Mouse (Mus musculus): ENCODE measurements around the gene Gm49368. TPM values are rescaled to one million over a fixed set of nuclear protein-coding genes. Genes with fewer than 3 reads are reported as not detected.

The Gm49368 gene
- polyA plus RNA-seq, 1 experiment from 2014 or later = not detected

DNA sequence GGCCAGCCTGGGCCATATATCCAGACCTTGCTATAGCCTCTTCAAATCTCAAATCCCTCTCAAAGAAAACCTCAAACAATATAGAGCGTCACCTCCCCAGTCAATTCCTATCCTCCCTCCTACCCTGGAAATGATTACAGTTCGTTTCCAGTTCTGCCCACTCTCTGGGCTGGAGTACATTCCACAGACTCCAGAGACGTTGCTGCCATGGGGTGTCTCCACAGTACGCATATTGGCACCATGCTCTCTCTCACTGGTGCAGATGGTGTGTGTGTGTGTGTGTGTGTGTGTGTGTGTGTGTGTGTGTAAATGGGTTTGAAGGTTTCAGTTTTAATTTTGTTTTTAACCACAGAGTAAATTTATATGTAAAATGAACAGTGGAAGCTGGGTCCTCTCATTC lies 42.8 kb downstream of the Gm49368 start:
- Histone ChIP-seq H3K4me3 (ENCODE audit: low read depth, low read length) (no peak overlapping the region), H3K4me1 (ENCODE audit: control insufficient read depth, insufficient read depth, low read length) (no peaks in the 10 kb centered on the region), H3K4me2 (no peak overlapping the region), H3K27me3 (ENCODE audit: control insufficient read depth, insufficient read depth, low read length) (no peaks in the 10 kb centered on the region), H3K9ac (ENCODE audit: low read depth, low read length) (no peak overlapping the region), H3K27ac (ENCODE audit: low read depth, low read length) (no peak overlapping the region), H3K36me3 (ENCODE audit: control insufficient read depth, insufficient read depth, low read length) (no peaks in the 10 kb centered on the region), H3K9me3 (replicated peaks; ENCODE audit: control insufficient read depth, low read length) (no peaks in the 10 kb centered on the region)
- no peak for ATAC-seq (replicated peaks; ENCODE audit: insufficient number of reproducible peaks, low FRiP score, low TSS enrichment)
- 50% methylated on average over 4 of the region's 4 CpGs for WGBS (ENCODE audit: insufficient replicate concordance)

DNA sequence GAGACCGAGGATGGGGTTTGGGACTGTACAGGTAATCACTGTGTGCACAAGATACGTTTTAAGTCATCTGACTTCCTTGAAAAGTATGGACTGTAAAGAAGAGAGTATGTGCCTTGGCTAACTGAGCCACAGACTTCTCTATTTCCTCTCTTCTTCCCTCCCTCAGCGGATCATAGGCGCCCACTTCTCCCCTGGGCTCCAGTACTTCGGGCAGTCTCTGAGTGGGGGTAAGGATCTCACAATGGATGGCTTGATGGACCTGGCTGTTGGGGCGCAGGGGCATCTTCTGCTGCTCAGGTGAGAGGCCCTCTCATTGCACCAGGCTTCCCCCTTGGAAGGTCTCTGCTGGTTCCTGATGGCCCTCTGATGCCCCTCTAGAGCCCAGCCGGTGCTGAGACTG lies 45.0 kb downstream of the Gm49368 start:
- no peak overlapping the region for H3K27ac ChIP-seq (ENCODE audit: low read depth, low read length)
- H3K4me2 ChIP-seq = no peak overlapping the region
- no peak overlapping the region for H3K4me3 ChIP-seq (ENCODE audit: low read depth, low read length)
- H3K9ac ChIP-seq (ENCODE audit: low read depth, low read length) = no peak overlapping the region
- H3K27me3 ChIP-seq (ENCODE audit: control insufficient read depth, insufficient read depth, low read length) = no peaks in the 10 kb centered on the region
- H3K4me1 ChIP-seq (ENCODE audit: control insufficient read depth, insufficient read depth, low read length) = no peaks in the 10 kb centered on the region
- ATAC-seq (replicated peaks; ENCODE audit: insufficient number of reproducible peaks, low FRiP score, low TSS enrichment) = no peak
- H3K36me3 ChIP-seq (ENCODE audit: control insufficient read depth, insufficient read depth, low read length) = no peaks in the 10 kb centered on the region
- no peaks in the 10 kb centered on the region for H3K9me3 ChIP-seq (replicated peaks; ENCODE audit: control insufficient read depth, low read length)
- 80% methylated on average over 7 of the region's 7 CpGs for WGBS (ENCODE audit: insufficient replicate concordance)

GRCm38 (mm10) chr7:128110314-128110713 lies 47.8 kb downstream of the Gm49368 start:
- H3K9me3 ChIP-seq (replicated peaks; ENCODE audit: control insufficient read depth, low read length) = no peaks in the 10 kb centered on the region
- no peaks in the 10 kb centered on the region for H3K27me3 ChIP-seq (ENCODE audit: control insufficient read depth, insufficient read depth, low read length)
- no peak overlapping the region for H3K27ac ChIP-seq (ENCODE audit: low read depth, low read length)
- no peak for ATAC-seq (replicated peaks; ENCODE audit: insufficient number of reproducible peaks, low FRiP score, low TSS enrichment)
- no peak overlapping the region for H3K9ac ChIP-seq (ENCODE audit: low read depth, low read length)
- H3K4me3 ChIP-seq (ENCODE audit: low read depth, low read length) = no peak overlapping the region
- H3K4me1 ChIP-seq (ENCODE audit: control insufficient read depth, insufficient read depth, low read length) = no peaks in the 10 kb centered on the region
- H3K4me2 ChIP-seq = no peak overlapping the region
- 55% methylated on average over 2 of the region's 2 CpGs for WGBS (ENCODE audit: insufficient replicate concordance)
- no peaks in the 10 kb centered on the region for H3K36me3 ChIP-seq (ENCODE audit: control insufficient read depth, insufficient read depth, low read length)

DNA sequence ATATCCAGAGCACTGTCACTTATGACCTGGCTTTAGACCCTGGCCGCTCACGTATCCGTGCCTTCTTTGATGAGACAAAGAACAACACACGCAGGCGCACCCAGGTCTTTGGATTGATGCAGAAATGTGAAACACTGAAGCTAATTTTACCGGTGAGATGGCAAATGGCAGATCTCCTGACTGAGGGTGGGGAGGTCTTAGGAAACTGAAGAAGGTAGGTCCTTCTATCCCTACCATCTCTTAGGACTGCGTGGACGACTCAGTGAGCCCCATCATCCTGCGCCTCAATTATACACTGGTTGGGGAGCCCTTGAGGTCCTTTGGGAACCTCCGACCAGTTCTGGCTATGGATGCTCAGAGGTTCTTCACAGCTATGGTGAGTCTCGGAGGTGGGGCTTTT lies 49.6 kb downstream of the Gm49368 start:
- 82% methylated on average over 11 of the region's 11 CpGs for WGBS (ENCODE audit: insufficient replicate concordance)
- no peaks in the 10 kb centered on the region for H3K4me1 ChIP-seq (ENCODE audit: control insufficient read depth, insufficient read depth, low read length)
- H3K4me2 ChIP-seq = no peak overlapping the region
- no peak overlapping the region for H3K4me3 ChIP-seq (ENCODE audit: low read depth, low read length)
- no peaks in the 10 kb centered on the region for H3K9me3 ChIP-seq (replicated peaks; ENCODE audit: control insufficient read depth, low read length)
- no peaks in the 10 kb centered on the region for H3K36me3 ChIP-seq (ENCODE audit: control insufficient read depth, insufficient read depth, low read length)
- no peak overlapping the region for H3K27ac ChIP-seq (ENCODE audit: low read depth, low read length)
- no peaks in the 10 kb centered on the region for H3K27me3 ChIP-seq (ENCODE audit: control insufficient read depth, insufficient read depth, low read length)
- ATAC-seq (replicated peaks; ENCODE audit: insufficient number of reproducible peaks, low FRiP score, low TSS enrichment) = no peak
- no peak overlapping the region for H3K9ac ChIP-seq (ENCODE audit: low read depth, low read length)

GRCm38 (mm10) chr7:128114371-128115105 lies 52.1 kb downstream of the Gm49368 start:
- Histone ChIP-seq H3K27ac (ENCODE audit: low read depth, low read length) (no peak overlapping the region), H3K9me3 (replicated peaks; ENCODE audit: control insufficient read depth, low read length) (no peaks in the 10 kb centered on the region), H3K36me3 (ENCODE audit: control insufficient read depth, insufficient read depth, low read length) (no peaks in the 10 kb centered on the region), H3K4me2 (no peak overlapping the region), H3K9ac (ENCODE audit: low read depth, low read length) (no peak overlapping the region), H3K27me3 (ENCODE audit: control insufficient read depth, insufficient read depth, low read length) (no peaks in the 10 kb centered on the region), H3K4me1 (ENCODE audit: control insufficient read depth, insufficient read depth, low read length) (no peaks in the 10 kb centered on the region), H3K4me3 (ENCODE audit: low read depth, low read length) (no peak overlapping the region)
- ATAC-seq (replicated peaks; ENCODE audit: insufficient number of reproducible peaks, low FRiP score, low TSS enrichment) = no peak
- 90% methylated on average over 11 of the region's 11 CpGs for WGBS (ENCODE audit: insufficient replicate concordance)

DNA sequence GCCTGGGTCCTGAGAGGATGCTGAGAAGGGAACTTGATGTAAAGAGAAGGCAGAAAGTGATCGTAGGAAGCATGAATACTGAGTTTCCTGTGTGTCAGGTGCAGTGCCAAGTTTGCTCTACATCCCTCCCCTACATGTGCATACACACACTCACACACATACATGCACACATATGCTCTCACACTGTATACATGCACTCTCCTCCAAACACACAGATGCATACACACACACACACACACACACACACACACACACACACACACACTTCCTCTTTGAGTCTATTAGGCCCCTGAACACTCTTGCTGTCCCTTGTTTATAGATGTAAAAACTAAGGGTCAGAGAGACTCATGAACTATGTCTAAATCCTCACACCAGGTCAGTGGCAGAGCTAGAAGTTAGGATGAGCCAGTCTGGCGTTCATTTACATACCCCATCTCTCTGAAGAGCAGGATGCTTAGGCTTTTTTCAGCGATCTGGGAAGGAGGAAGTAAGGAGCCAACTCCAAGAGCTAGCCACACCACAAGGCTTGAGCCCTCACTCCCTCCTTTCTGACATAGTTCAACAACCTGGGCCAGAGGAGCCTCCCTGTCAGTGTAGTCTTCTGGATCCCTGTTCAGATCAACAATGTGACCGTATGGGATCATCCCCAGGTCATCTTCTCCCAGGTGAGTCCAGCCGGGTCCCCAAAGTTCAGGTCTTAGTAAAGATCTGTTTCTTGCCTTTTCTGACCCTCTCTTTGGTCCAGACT lies 52.9 kb downstream of the Gm49368 start:
- no peaks in the 10 kb centered on the region for H3K27me3 ChIP-seq (ENCODE audit: control insufficient read depth, insufficient read depth, low read length)

GRCm38 (mm10) chr7:128116396-128116795 lies 53.9 kb downstream of the Gm49368 start:
- ATAC-seq (replicated peaks; ENCODE audit: insufficient number of reproducible peaks, low FRiP score, low TSS enrichment) = no peak
- WGBS (ENCODE audit: insufficient replicate concordance) = 89% methylated on average over 5 of the region's 5 CpGs

More for the DNA sequence above, 52.9 kb downstream of the Gm49368 start:
- no peak overlapping the region for H3K4me3 ChIP-seq (ENCODE audit: low read depth, low read length)
- H3K27ac ChIP-seq (ENCODE audit: low read depth, low read length) = no peak overlapping the region
- H3K4me1 ChIP-seq (ENCODE audit: control insufficient read depth, insufficient read depth, low read length) = no peaks in the 10 kb centered on the region
- ATAC-seq (replicated peaks; ENCODE audit: insufficient number of reproducible peaks, low FRiP score, low TSS enrichment) = no peak
- H3K9ac ChIP-seq (ENCODE audit: low read depth, low read length) = no peak overlapping the region
- H3K9me3 ChIP-seq (replicated peaks; ENCODE audit: control insufficient read depth, low read length) = no peaks in the 10 kb centered on the region
- 69% methylated on average over 5 of the region's 5 CpGs for WGBS (ENCODE audit: insufficient replicate concordance)
- H3K4me2 ChIP-seq = no peak overlapping the region
- no peaks in the 10 kb centered on the region for H3K36me3 ChIP-seq (ENCODE audit: control insufficient read depth, insufficient read depth, low read length)

DNA sequence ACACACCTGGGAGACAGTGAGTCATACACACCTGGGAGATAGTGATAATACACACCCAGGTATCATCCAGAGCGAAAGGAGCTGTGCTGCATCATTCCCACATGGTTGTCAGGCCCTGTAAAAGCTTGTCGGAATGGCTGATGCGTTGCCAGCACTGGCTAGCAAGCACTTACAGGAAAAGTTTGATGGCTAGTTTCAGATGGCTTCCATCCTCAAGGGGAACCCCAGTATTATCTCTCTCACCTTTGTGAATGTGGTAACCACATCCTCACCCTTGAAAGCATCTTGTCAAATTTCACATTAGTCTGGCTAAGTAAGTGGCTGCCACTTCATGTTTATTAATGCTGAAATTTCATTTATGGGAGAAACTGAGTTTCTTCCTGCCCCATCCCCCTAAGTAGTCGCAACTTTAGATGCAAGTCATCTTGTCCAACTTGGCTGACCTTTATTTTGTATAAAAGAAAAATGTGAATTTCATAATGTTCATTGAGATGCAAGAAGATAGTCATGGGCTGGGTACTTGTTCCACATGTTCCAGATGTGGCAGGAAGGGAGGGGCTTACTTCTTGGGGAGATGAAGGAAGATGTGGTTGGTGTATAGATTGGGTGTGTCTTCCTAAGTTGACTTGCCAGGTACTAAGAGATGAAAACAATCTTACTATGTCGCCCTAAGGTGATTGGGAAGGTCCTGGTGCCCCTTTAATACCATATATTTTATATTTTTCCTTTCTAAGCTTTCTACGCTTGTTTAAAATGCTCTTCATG lies 57.4 kb downstream of the Gm49368 start:
- Histone ChIP-seq H3K4me2 (no peak overlapping the region), H3K27ac (ENCODE audit: low read depth, low read length) (no peak overlapping the region), H3K36me3 (ENCODE audit: control insufficient read depth, insufficient read depth, low read length) (no peaks in the 10 kb centered on the region), H3K9me3 (replicated peaks; ENCODE audit: control insufficient read depth, low read length) (no peaks in the 10 kb centered on the region), H3K4me1 (ENCODE audit: control insufficient read depth, insufficient read depth, low read length) (no peaks in the 10 kb centered on the region), H3K27me3 (ENCODE audit: control insufficient read depth, insufficient read depth, low read length) (no peaks in the 10 kb centered on the region), H3K4me3 (ENCODE audit: low read depth, low read length) (no peak overlapping the region), H3K9ac (ENCODE audit: low read depth, low read length) (no peak overlapping the region)
- no peak for ATAC-seq (replicated peaks; ENCODE audit: insufficient number of reproducible peaks, low FRiP score, low TSS enrichment)
- 77% methylated on average over 6 of the region's 6 CpGs for WGBS (ENCODE audit: insufficient replicate concordance)

More at GRCm38 (mm10) chr7:128116396-128116795, 53.9 kb downstream of the Gm49368 start:
- Histone ChIP-seq H3K27ac (ENCODE audit: low read depth, low read length) (no peak overlapping the region), H3K4me3 (ENCODE audit: low read depth, low read length) (no peak overlapping the region), H3K4me2 (no peak overlapping the region), H3K27me3 (ENCODE audit: control insufficient read depth, insufficient read depth, low read length) (no peaks in the 10 kb centered on the region), H3K9ac (ENCODE audit: low read depth, low read length) (no peak overlapping the region), H3K36me3 (ENCODE audit: control insufficient read depth, insufficient read depth, low read length) (no peaks in the 10 kb centered on the region), H3K4me1 (ENCODE audit: control insufficient read depth, insufficient read depth, low read length) (no peaks in the 10 kb centered on the region), H3K9me3 (replicated peaks; ENCODE audit: control insufficient read depth, low read length) (no peaks in the 10 kb centered on the region)

Data from heart, embryonic 11.5 days (tissue).